Mouse (Mus musculus): Measurements from ENCODE around the gene Pcyt2. TPM values are rescaled to one million over a fixed set of nuclear protein-coding genes. Genes with fewer than 3 reads are reported as not detected.
A peak's percentile ranks its signal among the peaks of the same experiment; 100 is the strongest.

Pcyt2 gene
- polyA plus RNA-seq, 1 experiment from 2014 or later = 80.3 TPM

GRCm38 (mm10) chr11:120631726-120632448 is 14.2 kb upstream of the Pcyt2 start:
- 56% methylated on average over 4 of the region's 4 CpGs for WGBS
- peak overlapping the region; percentile 86; the same call in 1 of the 2 replicates for H3K27ac ChIP-seq

GRCm38 (mm10) chr11:120630881-120631725 is 13.4 kb upstream of the Pcyt2 start:
- H3K27ac ChIP-seq = peak overlapping the region; percentile 58
- no peaks in the 10 kb centered on the region for H3K9me3 ChIP-seq (replicated peaks)
- peak overlapping the region; percentile 94; the same call in 1 of the 2 replicates for H3K9ac ChIP-seq
- no peaks in the 10 kb centered on the region for H3K27me3 ChIP-seq
- H3K4me3 ChIP-seq = peak overlapping the region; percentile 95
- ATAC-seq (replicated peaks; ENCODE audit: insufficient number of reproducible peaks, insufficient read depth, low FRiP score, low read depth) = no peak
- peaks cover 15% of the 10 kb centered on the region for H3K36me3 ChIP-seq
- WGBS = 36% methylated on average over 7 of the region's 7 CpGs
- peaks cover 44% of the 10 kb centered on the region for H3K4me1 ChIP-seq (replicated peaks)
- peak overlapping the region; percentile 94 for H3K4me2 ChIP-seq

More at GRCm38 (mm10) chr11:120631726-120632448, 14.2 kb upstream of the Pcyt2 start:
- Histone ChIP-seq H3K4me2 (peak overlapping the region; percentile 94), H3K27me3 (no peaks in the 10 kb centered on the region), H3K4me1 (replicated peaks) (peaks cover 44% of the 10 kb centered on the region), H3K36me3 (peaks cover 15% of the 10 kb centered on the region), H3K4me3 (peak overlapping the region; percentile 95), H3K9me3 (replicated peaks) (no peaks in the 10 kb centered on the region), H3K9ac (peak overlapping the region; percentile 94)
- ATAC-seq (replicated peaks; ENCODE audit: insufficient number of reproducible peaks, insufficient read depth, low FRiP score, low read depth) = no peak

GRCm38 (mm10) chr11:120630401-120630871 is 12.7 kb upstream of the Pcyt2 start:
- Histone ChIP-seq H3K9ac (peak overlapping the region; percentile 32; the same call in 1 of the 2 replicates), H3K27me3 (no peaks in the 10 kb centered on the region), H3K4me3 (peak overlapping the region; percentile 19), H3K36me3 (peaks cover 15% of the 10 kb centered on the region), H3K27ac (peak overlapping the region; percentile 58), H3K4me2 (peak overlapping the region; percentile 94), H3K9me3 (replicated peaks) (no peaks in the 10 kb centered on the region), H3K4me1 (replicated peaks) (peaks cover 48% of the 10 kb centered on the region)
- 41% methylated on average over 5 of the region's 5 CpGs for WGBS
- no peak for ATAC-seq (replicated peaks; ENCODE audit: insufficient number of reproducible peaks, insufficient read depth, low FRiP score, low read depth)

GRCm38 (mm10) chr11:120629911-120630310 is 12.2 kb upstream of the Pcyt2 start:
- H3K9ac ChIP-seq = peak overlapping the region; percentile 32; the same call in 1 of the 2 replicates
- H3K36me3 ChIP-seq = peaks cover 15% of the 10 kb centered on the region
- peak overlapping the region; percentile 19 for H3K4me3 ChIP-seq
- ATAC-seq (replicated peaks; ENCODE audit: insufficient number of reproducible peaks, insufficient read depth, low FRiP score, low read depth) = no peak
- H3K9me3 ChIP-seq (replicated peaks) = no peaks in the 10 kb centered on the region
- peak overlapping the region; percentile 58 for H3K27ac ChIP-seq
- no peaks in the 10 kb centered on the region for H3K27me3 ChIP-seq
- H3K4me2 ChIP-seq = peak overlapping the region; percentile 94
- 10% methylated on average over 7 of the region's 7 CpGs for WGBS
- H3K4me1 ChIP-seq (replicated peaks) = peaks cover 53% of the 10 kb centered on the region

GRCm38 (mm10) chr11:120629341-120629730 is 11.6 kb upstream of the Pcyt2 start:
- no peak overlapping the region for H3K9ac ChIP-seq
- WGBS = 70% methylated on average over 23 of the region's 23 CpGs
- H3K36me3 ChIP-seq = peaks cover 15% of the 10 kb centered on the region
- H3K4me3 ChIP-seq = peak overlapping the region; percentile 19
- no peaks in the 10 kb centered on the region for H3K27me3 ChIP-seq
- H3K27ac ChIP-seq = peak overlapping the region; percentile 58
- H3K9me3 ChIP-seq (replicated peaks) = no peaks in the 10 kb centered on the region
- ATAC-seq (replicated peaks; ENCODE audit: insufficient number of reproducible peaks, insufficient read depth, low FRiP score, low read depth) = no peak
- peaks cover 53% of the 10 kb centered on the region for H3K4me1 ChIP-seq (replicated peaks)
- H3K4me2 ChIP-seq = peak overlapping the region; percentile 94

- no peak for ATAC-seq (replicated peaks; ENCODE audit: insufficient number of reproducible peaks, insufficient read depth, low FRiP score, low read depth)
- no peaks in the 10 kb centered on the region for H3K27me3 ChIP-seq
- no peaks in the 10 kb centered on the region for H3K9me3 ChIP-seq (replicated peaks)
- H3K4me1 ChIP-seq (replicated peaks) = peaks cover 54% of the 10 kb centered on the region
- H3K9ac ChIP-seq = no peak overlapping the region
- peaks cover 15% of the 10 kb centered on the region for H3K36me3 ChIP-seq
- WGBS = 88% methylated on average over 23 of the region's 23 CpGs
- H3K27ac ChIP-seq = no peak overlapping the region
- peak overlapping the region; percentile 94; the same call in 1 of the 2 replicates for H3K4me2 ChIP-seq
- H3K4me3 ChIP-seq = 0 out of 2 replicates have a peak overlapping the region, but pooled peaks have one; percentile 19
Measured at GRCm38 (mm10) chr11:120628601-120629340, 11.0 kb upstream of the Pcyt2 start.

GRCm38 (mm10) chr11:120627468-120628300 is 9.9 kb upstream of the Pcyt2 start:
- H3K9ac ChIP-seq = no peak overlapping the region
- ATAC-seq (replicated peaks; ENCODE audit: insufficient number of reproducible peaks, insufficient read depth, low FRiP score, low read depth) = no peak
- peaks cover 54% of the 10 kb centered on the region for H3K4me1 ChIP-seq (replicated peaks)
- peaks cover 15% of the 10 kb centered on the region for H3K36me3 ChIP-seq
- no peaks in the 10 kb centered on the region for H3K27me3 ChIP-seq
- WGBS = 80% methylated on average over 22 of the region's 22 CpGs
- no peak overlapping the region for H3K4me2 ChIP-seq
- no peaks in the 10 kb centered on the region for H3K9me3 ChIP-seq (replicated peaks)
- H3K4me3 ChIP-seq = no peak overlapping the region
- no peak overlapping the region for H3K27ac ChIP-seq

- H3K4me3 ChIP-seq = no peak overlapping the region
- H3K9ac ChIP-seq = no peak overlapping the region
- H3K36me3 ChIP-seq = peaks cover 16% of the 10 kb centered on the region
- H3K27me3 ChIP-seq = no peaks in the 10 kb centered on the region
- H3K27ac ChIP-seq = no peak overlapping the region
- no peaks in the 10 kb centered on the region for H3K9me3 ChIP-seq (replicated peaks)
- 84% methylated on average over 11 of the region's 11 CpGs for WGBS
- no peak for ATAC-seq (replicated peaks; ENCODE audit: insufficient number of reproducible peaks, insufficient read depth, low FRiP score, low read depth)
- H3K4me2 ChIP-seq = no peak overlapping the region
- H3K4me1 ChIP-seq (replicated peaks) = peaks cover 47% of the 10 kb centered on the region
Measured at GRCm38 (mm10) chr11:120626785-120627467, 9.2 kb upstream of the Pcyt2 start.

- H3K4me2 ChIP-seq = peak within 1 kb of the TSS; percentile 89
- ATAC-seq (replicated peaks; ENCODE audit: insufficient number of reproducible peaks, insufficient read depth, low FRiP score, low read depth) = 0 out of 2 replicates have a peak, but pooled peaks have one; percentile 11
Measured at GRCm38 (mm10) chr11:120625152-120625775, 7.5 kb upstream of the Pcyt2 start, which contains the start of gene Sirt7. TSS of gene Sirt7 (minus strand) at chr11:120625240.

More at GRCm38 (mm10) chr11:120625152-120625775, 7.5 kb upstream of the Pcyt2 start, which contains the start of gene Sirt7:
- H3K4me1 ChIP-seq (replicated peaks) = peaks cover 30% of the 10 kb centered on the region
- H3K27ac ChIP-seq = peak within 1 kb of the TSS; percentile 77
- H3K9ac ChIP-seq = peak within 1 kb of the TSS; percentile 62
- H3K4me3 ChIP-seq = peak within 1 kb of the TSS; percentile 90
- H3K27me3 ChIP-seq = no peaks in the 10 kb centered on the region
- H3K9me3 ChIP-seq (replicated peaks) = no peaks in the 10 kb centered on the region
- 8% methylated on average over 5 of the region's 5 CpGs for WGBS
- peaks cover 30% of the 10 kb centered on the region for H3K36me3 ChIP-seq
